Mouse (Mus musculus) G1E (cell line): ENCODE results near the gene Macrod2.

Source experiments
- CTCF ChIP-seq: IDR thresholded peaks from 2 replicates; pipeline ENCODE4 v1.5.1; 2012; ENCODE audit warnings: low read depth, low read length, inconsistent platforms, mixed read lengths
- GATA1 ChIP-seq: IDR thresholded peaks from 2 replicates; pipeline ENCODE4 v1.6.1; 2012; ENCODE audit warnings: borderline replicate concordance, low read length, inconsistent platforms, mixed read lengths
- GATA2 ChIP-seq: IDR thresholded peaks from 2 replicates; pipeline ENCODE4 v1.6.1; 2012; ENCODE audit warnings: low read depth, low read length, inconsistent platforms, borderline replicate concordance
- POLR2AphosphoS5 ChIP-seq: IDR thresholded peaks from 2 replicates; pipeline ENCODE4 v1.6.1; 2012; ENCODE audit warnings: low read depth, low read length, inconsistent platforms; ENCODE audit not compliant: insufficient replicate concordance
- TAL1 ChIP-seq: conservative IDR thresholded peaks from 2 replicates; pipeline ENCODE4 v1.6.1; 2012; ENCODE audit warnings: low read depth, low read length, inconsistent platforms, mixed read lengths

DNA sequence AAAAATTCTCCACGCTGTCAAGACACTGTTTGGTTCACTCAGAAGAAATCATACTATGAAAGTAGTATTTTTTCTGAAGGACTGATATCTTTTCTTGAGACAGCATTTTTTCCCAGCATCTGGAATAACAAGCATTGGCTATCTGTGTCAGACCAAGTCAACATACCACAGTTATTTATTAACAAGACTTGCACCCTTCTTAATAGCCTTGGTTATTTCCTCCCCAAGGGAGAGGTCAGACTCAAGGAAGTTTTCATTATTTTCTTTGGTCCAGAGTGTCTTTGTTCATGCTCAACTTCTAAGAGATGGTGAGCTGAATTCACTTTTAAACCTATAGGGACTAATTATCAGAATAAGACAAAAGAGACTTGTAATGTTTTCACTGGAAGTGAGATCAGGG lies 728.8 kb downstream of the Macrod2 start:
- TF ChIP-seq CTCF (no peak), GATA1 (no peak), TAL1 (no peak), POLR2AphosphoS5 (no peak), GATA2 (no peak)
